Mouse (Mus musculus) neutrophil, adult 59 days (primary cell): ENCODE data around the gene Exd2. TPM values are rescaled to one million over a fixed set of nuclear protein-coding genes. Genes with fewer than 3 reads are reported as not detected.

Source experiments
- total RNA-seq, 2 experiments: library from RNA; stranded (reverse); gene quantifications; 1 replicate in 1 of 2; 2 replicates in 1 of 2; pipeline ENCODE4 v1.2.4; 2023

Gene Exd2
- total RNA-seq, result 10 to 100 TPM in 1 of 2 experiments, 1 to 10 TPM in 1; 9.4 to 11.2 TPM

GRCm38 (mm10) chr12:80462942-80463651 is at the start of gene Exd2:
Gene Exd2, plus strand, starts transcription at chr12:80463095.

GRCm38 (mm10) chr12:80436336-80436976 is 26.4 kb upstream of the Exd2 start, which contains the start of gene Dcaf5:
Gene Dcaf5, minus strand, starts transcription at chr12:80436601.

GRCm38 (mm10) chr12:80517977-80518376 is 55.1 kb downstream of the Exd2 start, which contains the start of gene Galnt16:
Gene Galnt16, plus strand, starts transcription at chr12:80518277.

Other genes starting within 250 kb of the Exd2 start
- 100 to 1,000 TPM; 419 to 476 TPM for gene Actn1, start 202.7 kb upstream of the Exd2 start, total RNA-seq
- 10 to 100 TPM; 29.0 to 29.2 TPM for gene Dcaf5, start 26.5 kb upstream of the Exd2 start, total RNA-seq
- gene Galnt16, start 55.2 kb downstream of the Exd2 start, total RNA-seq, result not detected
- gene Slc39a9, start 180.8 kb downstream of the Exd2 start, total RNA-seq, result 10 to 100 TPM; 15.7 to 18.0 TPM
- 10 to 100 TPM; 24.2 to 28.9 TPM for gene Erh, start 181.2 kb downstream of the Exd2 start, total RNA-seq
- gene Plekhd1, start 229.5 kb downstream of the Exd2 start, total RNA-seq, result under 1 TPM in 1 of 2 experiments, not detected in 1; 0.18 TPM